Mouse (Mus musculus) forebrain, postnatal 0 days (tissue): ENCODE data around the gene Ttc1. TPM values are rescaled to one million over a fixed set of nuclear protein-coding genes. Genes with fewer than 3 reads are reported as not detected.
A peak's percentile ranks its signal among the peaks of the same experiment; 100 is the strongest.

Source experiments
- ATAC-seq: fragments of 200-750 bp; cut with Nextera tagmentation; 2 replicates; pipeline ENCODE4 v1.8.0; 2017; ENCODE audit warnings: mild to moderate bottlenecking, moderate library complexity
- DNase-seq: peaks from one replicate; pipeline ENCODE4 v3.0.0-alpha.2; 2015
- H3K27ac ChIP-seq: fragments of 300-500 bp; sonication (generic); 2 replicates; pipeline ENCODE4 v1.5.1; 2014; ENCODE audit warnings: low read depth, mild to moderate bottlenecking, antibody characterized with exemption, low read length, moderate library complexity, mixed read lengths
- H3K27me3 ChIP-seq: fragments of 300-500 bp; sonication (generic); 2 replicates; pipeline ENCODE4 v1.6.1; 2014; ENCODE audit warnings: mild to moderate bottlenecking, low read length, mixed read lengths; ENCODE audit not compliant: insufficient read depth
- H3K36me3 ChIP-seq: fragments of 300-500 bp; sonication (generic); 2 replicates; pipeline ENCODE4 v1.6.1; 2014; ENCODE audit warnings: mild to moderate bottlenecking, moderate library complexity; ENCODE audit not compliant: insufficient read depth
- H3K4me1 ChIP-seq: fragments of 300-500 bp; sonication (generic); 2 replicates; pipeline ENCODE4 v1.6.1; 2014; ENCODE audit warnings: antibody characterized with exemption; ENCODE audit not compliant: insufficient read depth
- H3K4me2 ChIP-seq: fragments of 300-500 bp; sonication (generic); 2 replicates; pipeline ENCODE4 v1.6.1; 2014; ENCODE audit warnings: low read depth, mild to moderate bottlenecking, moderate library complexity
- H3K4me3 ChIP-seq: fragments of 300-500 bp; sonication (generic); 2 replicates; pipeline ENCODE4 v1.5.1; 2014; ENCODE audit warnings: low read depth, low read length, mixed read lengths
- H3K9ac ChIP-seq: fragments of 300-500 bp; sonication (generic); 2 replicates; pipeline ENCODE4 v1.6.1; 2014; ENCODE audit warnings: mild to moderate bottlenecking
- H3K9me3 ChIP-seq: fragments of 300-500 bp; sonication (generic); 2 replicates; pipeline ENCODE4 v1.6.1; 2016; ENCODE audit warnings: low read length
- CTCF ChIP-seq: sonication (generic); IDR thresholded peaks from 2 replicates; pipeline ENCODE4 v1.5.1; 2016; ENCODE audit warnings: antibody characterized with exemption, control low read depth, low read depth
- WGBS: fragments of 180-500 bp; shearing (Covaris S2); extraction: QIAGEN DNeasy Blood & Tissue Kit; methylation state at CpG from one replicate; pipeline ENCODE4 v1.1.7; 2014; 5-methylcytosine and 5-hydroxymethylcytosine counted together
- polyA plus RNA-seq: library from polyadenylated mRNA; unstranded; fragments of >200 nt; fragmentation: Nextera tagmentation; extraction: Ambion mirVana; gene quantifications from 2 replicates; pipeline ENCODE4 v1.2.1, GENCODE M21; 2015
- total RNA-seq: library from RNA; depleted of rRNA; stranded (reverse); fragments of >200 nt; gene quantifications from 2 replicates; pipeline ENCODE4 v1.2.3, GENCODE M21; 2014

Ttc1 gene
- total and polyA plus RNA-seq, 2 experiments from 2014 or later = 38.6 to 76.9 TPM

- no peak for ATAC-seq
- Histone ChIP-seq H3K27me3 (no peaks in the 10 kb centered on the region), H3K4me2 (no peak overlapping the region), H3K4me3 (no peak overlapping the region), H3K27ac (no peak overlapping the region), H3K9ac (no peak overlapping the region), H3K36me3 (no peaks in the 10 kb centered on the region), H3K4me1 (no peaks in the 10 kb centered on the region), H3K9me3 (no peaks in the 10 kb centered on the region)
- no peak for TF ChIP-seq CTCF
- WGBS = 80% methylated on average over 1 of the region's 1 CpGs
- no peak for DNase-seq
Measured at GRCm38 (mm10) chr11:43754568-43754967, 6.8 kb upstream of the Ttc1 start.

GRCm38 (mm10) chr11:43751542-43751941 is 3.7 kb upstream of the Ttc1 start:
- Histone ChIP-seq H3K27me3 (no peaks in the 10 kb centered on the region), H3K9me3 (no peaks in the 10 kb centered on the region), H3K4me1 (peaks cover 4% of the 10 kb centered on the region; the same call in 1 of the 2 replicates), H3K27ac (no peak overlapping the region), H3K9ac (no peak overlapping the region), H3K36me3 (no peaks in the 10 kb centered on the region), H3K4me2 (no peak overlapping the region), H3K4me3 (no peak overlapping the region)
- TF ChIP-seq CTCF = 0 out of 2 replicates have a peak, but pooled peaks have one; percentile 11
- 75% methylated on average over 2 of the region's 2 CpGs for WGBS
- ATAC-seq (no peak), DNase-seq (no peak)

GRCm38 (mm10) chr11:43728737-43729301 is 19.0 kb downstream of the Ttc1 start:
- Histone ChIP-seq H3K4me1 (no peaks in the 10 kb centered on the region), H3K9ac (no peak overlapping the region), H3K4me3 (no peak overlapping the region), H3K36me3 (peaks cover 42% of the 10 kb centered on the region), H3K27ac (no peak overlapping the region), H3K4me2 (no peak overlapping the region), H3K9me3 (no peaks in the 10 kb centered on the region), H3K27me3 (no peaks in the 10 kb centered on the region)
- 90% methylated on average over 7 of the region's 7 CpGs for WGBS
- DNase-seq = peak; percentile 23
- TF ChIP-seq CTCF = 0 out of 2 replicates have a peak, but pooled peaks have one; percentile 7
- no peak for ATAC-seq

- Histone ChIP-seq H3K4me1 (no peaks in the 10 kb centered on the region), H3K27me3 (no peaks in the 10 kb centered on the region), H3K4me3 (no peak overlapping the region), H3K4me2 (no peak overlapping the region), H3K9me3 (no peaks in the 10 kb centered on the region), H3K36me3 (peaks cover 37% of the 10 kb centered on the region), H3K27ac (no peak overlapping the region), H3K9ac (no peak overlapping the region)
- ATAC-seq = no peak
- TF ChIP-seq CTCF = no peak
- DNase-seq = no peak
- 87% methylated on average over 7 of the region's 7 CpGs for WGBS
Measured at GRCm38 (mm10) chr11:43727796-43728195, 20.0 kb downstream of the Ttc1 start.

- H3K27ac ChIP-seq = no peak overlapping the region
- H3K9ac ChIP-seq = no peak overlapping the region
- peaks cover 26% of the 10 kb centered on the region for H3K36me3 ChIP-seq
- no peaks in the 10 kb centered on the region for H3K9me3 ChIP-seq
- no peak for TF ChIP-seq CTCF
- no peak overlapping the region for H3K4me2 ChIP-seq
- 92% methylated on average over 3 of the region's 3 CpGs for WGBS
- DNase-seq = no peak
- H3K4me1 ChIP-seq = no peaks in the 10 kb centered on the region
- no peaks in the 10 kb centered on the region for H3K27me3 ChIP-seq
- no peak overlapping the region for H3K4me3 ChIP-seq
- ATAC-seq = no peak
Measured at GRCm38 (mm10) chr11:43723411-43723810, 24.4 kb downstream of the Ttc1 start.

- Histone ChIP-seq H3K4me3 (no peak overlapping the region), H3K9me3 (no peaks in the 10 kb centered on the region), H3K27me3 (no peaks in the 10 kb centered on the region), H3K4me1 (no peaks in the 10 kb centered on the region), H3K27ac (no peak overlapping the region), H3K36me3 (peaks cover 11% of the 10 kb centered on the region), H3K4me2 (no peak overlapping the region), H3K9ac (no peak overlapping the region)
- 82% methylated on average over 4 of the region's 4 CpGs for WGBS
- ATAC-seq (peak; percentile 42), DNase-seq (no peak)
- TF ChIP-seq CTCF = no peak
Measured at GRCm38 (mm10) chr11:43712178-43712577, 35.6 kb downstream of the Ttc1 start.

GRCm38 (mm10) chr11:43708409-43708808 is 39.4 kb downstream of the Ttc1 start:
- 91% methylated on average over 2 of the region's 2 CpGs for WGBS
- H3K4me3 ChIP-seq = no peak overlapping the region
- no peak overlapping the region for H3K27ac ChIP-seq
- TF ChIP-seq CTCF = no peak
- no peak for ATAC-seq
- DNase-seq = no peak
- H3K4me1 ChIP-seq = no peaks in the 10 kb centered on the region
- no peak overlapping the region for H3K4me2 ChIP-seq
- H3K27me3 ChIP-seq = no peaks in the 10 kb centered on the region
- H3K9ac ChIP-seq = no peak overlapping the region
- peaks cover 20% of the 10 kb centered on the region for H3K36me3 ChIP-seq
- H3K9me3 ChIP-seq = no peaks in the 10 kb centered on the region
